Mouse (Mus musculus) midbrain, postnatal 0 days (tissue): Measurements from ENCODE around the gene Prkce. TPM values are rescaled to one million over a fixed set of nuclear protein-coding genes. Genes with fewer than 3 reads are reported as not detected.

Experiments used
- ATAC-seq: fragments of 200-750 bp; cut with Nextera tagmentation; 2 replicates; pipeline ENCODE4 v1.8.0; 2017; ENCODE audit warnings: moderate number of reproducible peaks, mild to moderate bottlenecking, moderate TSS enrichment, moderate library complexity; ENCODE audit not compliant: low FRiP score
- DNase-seq: peaks from one replicate; pipeline ENCODE4 v3.0.0-alpha.2; 2015; ENCODE audit warnings: low spot score
- H3K27ac ChIP-seq: fragments of 300-500 bp; sonication (generic); 2 replicates; pipeline ENCODE4 v1.5.1; 2014; ENCODE audit warnings: low read depth, mild to moderate bottlenecking, low read length, mixed read lengths
- H3K27me3 ChIP-seq: fragments of 300-500 bp; sonication (generic); 2 replicates; pipeline ENCODE4 v1.6.1; 2014; ENCODE audit warnings: low read length, control low read depth, mixed read lengths; ENCODE audit not compliant: insufficient read depth
- H3K36me3 ChIP-seq: fragments of 300-500 bp; sonication (generic); 2 replicates; pipeline ENCODE4 v1.6.1; 2014; ENCODE audit warnings: low read length, control low read depth, mixed read lengths; ENCODE audit not compliant: insufficient read depth
- H3K4me1 ChIP-seq: fragments of 300-500 bp; sonication (generic); 2 replicates; pipeline ENCODE4 v1.6.1; 2014; ENCODE audit warnings: mild to moderate bottlenecking, control low read depth, antibody characterized with exemption, low read length, mixed read lengths; ENCODE audit not compliant: insufficient read depth
- H3K4me2 ChIP-seq: fragments of 300-500 bp; sonication (generic); 2 replicates; pipeline ENCODE4 v1.6.1; 2014; ENCODE audit warnings: low read depth, mild to moderate bottlenecking, low read length, mixed read lengths; ENCODE audit not compliant: poor library complexity, severe bottlenecking
- H3K4me3 ChIP-seq: fragments of 300-500 bp; sonication (generic); 2 replicates; pipeline ENCODE4 v1.5.1; 2014; ENCODE audit warnings: low read depth, mild to moderate bottlenecking, low read length, moderate library complexity
- H3K9ac ChIP-seq: fragments of 300-500 bp; sonication (generic); replicated peaks from 2 replicates; pipeline ENCODE4 v1.6.1; 2014; ENCODE audit warnings: mild to moderate bottlenecking, low read length, moderate library complexity, mixed read lengths; ENCODE audit not compliant: poor library complexity, severe bottlenecking
- H3K9me3 ChIP-seq: fragments of 300-500 bp; sonication (generic); 2 replicates; pipeline ENCODE4 v1.6.1; 2016; ENCODE audit warnings: low read length, control low read depth
- CTCF ChIP-seq: IDR thresholded peaks from 2 replicates; pipeline ENCODE4 v1.5.1; 2016; ENCODE audit warnings: antibody characterized with exemption, mild to moderate bottlenecking
- WGBS: fragments of 180-500 bp; shearing (Covaris S2); extraction: QIAGEN DNeasy Blood & Tissue Kit; methylation state at CpG from one replicate; pipeline ENCODE4 v1.1.7; 2014; 5-methylcytosine and 5-hydroxymethylcytosine counted together
- polyA plus RNA-seq: library from polyadenylated mRNA; unstranded; fragments of >200 nt; fragmentation: Nextera tagmentation; extraction: Ambion mirVana; gene quantifications from 2 replicates; pipeline ENCODE4 v1.2.1, GENCODE M21; 2015
- total RNA-seq: library from RNA; depleted of rRNA; stranded (reverse); fragments of >200 nt; gene quantifications from 2 replicates; pipeline ENCODE4 v1.2.3, GENCODE M21; 2014

The Prkce gene
- total and polyA plus RNA-seq, 2 experiments from 2014 or later = 61.0 to 64.5 TPM

DNA sequence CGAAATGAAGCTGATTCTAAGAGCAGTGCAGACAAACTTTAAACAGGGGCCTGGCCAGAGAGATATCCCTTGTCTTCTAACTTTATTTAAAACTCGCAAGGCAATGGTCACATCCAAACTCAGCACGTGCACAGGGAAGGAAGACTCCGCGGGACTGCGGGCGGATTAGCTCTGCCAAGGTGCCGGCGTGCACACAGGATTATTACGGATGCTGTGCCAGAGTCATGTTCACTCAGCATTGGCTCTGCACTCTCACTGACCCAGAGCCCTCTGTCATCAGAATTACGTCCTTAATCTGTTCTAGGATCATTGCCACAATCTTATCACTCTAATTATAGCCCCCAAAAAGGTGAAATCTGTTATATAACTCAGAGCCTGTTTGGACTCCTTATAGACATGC, 353.7 kb downstream of the Prkce start:
- Histone ChIP-seq H3K4me3 (no peak overlapping the region), H3K4me1 (no peaks in the 10 kb centered on the region), H3K27ac (no peak overlapping the region), H3K27me3 (no peaks in the 10 kb centered on the region), H3K9me3 (no peaks in the 10 kb centered on the region), H3K36me3 (no peaks in the 10 kb centered on the region), H3K9ac (no peak overlapping the region), H3K4me2 (no peak overlapping the region)
- 82% methylated on average over 11 of the region's 11 CpGs for WGBS
- no peak for TF ChIP-seq CTCF
- no peak for DNase-seq
- no peak for ATAC-seq

DNA sequence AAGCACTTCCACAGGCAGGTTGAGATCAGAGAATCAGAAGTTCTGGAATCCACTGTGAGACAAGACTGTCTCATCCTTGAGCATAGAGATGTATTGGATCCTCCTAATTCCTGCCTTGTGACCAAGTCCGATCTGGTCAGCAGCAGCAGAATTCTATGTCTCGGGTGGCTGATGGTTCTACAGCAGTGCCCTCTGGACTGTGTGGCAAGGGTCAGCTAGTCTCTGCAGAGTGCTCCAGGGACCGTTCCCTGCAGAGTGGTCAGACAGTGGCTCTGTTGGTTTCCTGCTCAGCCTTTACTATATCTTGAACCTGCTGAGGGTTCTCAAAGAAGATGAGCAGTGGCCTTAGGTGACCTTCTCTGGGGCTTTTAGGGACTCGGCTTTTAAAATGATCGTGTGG, 355.1 kb downstream of the Prkce start:
- Histone ChIP-seq H3K27me3 (no peaks in the 10 kb centered on the region), H3K36me3 (no peaks in the 10 kb centered on the region), H3K4me3 (no peak overlapping the region), H3K9ac (no peak overlapping the region), H3K4me2 (no peak overlapping the region), H3K4me1 (no peaks in the 10 kb centered on the region), H3K9me3 (no peaks in the 10 kb centered on the region), H3K27ac (no peak overlapping the region)
- ATAC-seq (no peak), DNase-seq (no peak)
- WGBS = 94% methylated on average over 5 of the region's 5 CpGs
- TF ChIP-seq CTCF = no peak

DNA sequence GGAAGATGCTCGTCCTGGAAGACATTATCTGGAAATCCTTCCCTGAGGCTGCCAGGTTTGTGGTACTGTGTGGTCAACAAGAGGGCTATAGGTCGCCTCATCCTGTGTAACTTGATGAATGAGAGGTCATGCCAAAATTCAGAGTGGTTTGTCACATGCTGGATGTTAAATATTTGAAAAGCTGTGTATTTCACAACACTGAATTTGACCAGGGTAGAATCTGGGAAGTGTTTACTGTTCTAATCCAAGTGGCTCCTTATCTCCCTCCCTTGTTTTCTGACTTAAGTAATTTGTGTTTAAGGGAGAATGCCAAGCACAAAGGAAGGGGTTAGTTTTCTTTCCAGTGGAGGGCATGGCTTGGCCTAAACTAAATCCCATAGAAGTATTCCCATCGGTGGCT, 355.8 kb downstream of the Prkce start:
- Histone ChIP-seq H3K9ac (no peak overlapping the region), H3K9me3 (no peaks in the 10 kb centered on the region), H3K4me2 (no peak overlapping the region), H3K4me1 (no peaks in the 10 kb centered on the region), H3K27me3 (no peaks in the 10 kb centered on the region), H3K36me3 (no peaks in the 10 kb centered on the region), H3K4me3 (no peak overlapping the region), H3K27ac (no peak overlapping the region)
- no peak for TF ChIP-seq CTCF
- no peak for DNase-seq
- WGBS = 79% methylated on average over 3 of the region's 3 CpGs
- no peak for ATAC-seq

DNA sequence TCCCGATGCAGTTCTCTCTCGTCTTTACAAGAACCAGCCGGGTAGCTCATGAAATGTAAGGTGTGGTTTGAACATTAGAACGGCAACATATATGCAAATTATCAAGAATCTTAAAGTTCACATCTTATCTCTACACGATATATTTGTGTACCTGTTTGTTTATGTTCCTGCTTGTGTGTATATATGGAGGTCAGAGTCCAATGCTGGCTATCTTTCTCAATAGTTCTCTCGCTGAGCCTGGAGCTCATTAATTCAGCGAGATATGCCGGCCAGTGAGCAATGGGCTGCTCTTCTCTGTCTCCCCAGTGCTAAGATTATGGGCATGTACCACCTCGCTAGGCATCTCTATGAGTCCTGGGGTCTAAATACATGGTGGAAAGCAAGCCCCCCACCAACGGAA, 356.3 kb downstream of the Prkce start:
- Histone ChIP-seq H3K27ac (no peak overlapping the region), H3K9me3 (no peaks in the 10 kb centered on the region), H3K4me1 (no peaks in the 10 kb centered on the region), H3K4me3 (no peak overlapping the region), H3K27me3 (no peaks in the 10 kb centered on the region), H3K4me2 (no peak overlapping the region), H3K36me3 (no peaks in the 10 kb centered on the region), H3K9ac (no peak overlapping the region)
- WGBS = 94% methylated on average over 10 of the region's 10 CpGs
- no peak for ATAC-seq
- TF ChIP-seq CTCF = no peak
- no peak for DNase-seq

DNA sequence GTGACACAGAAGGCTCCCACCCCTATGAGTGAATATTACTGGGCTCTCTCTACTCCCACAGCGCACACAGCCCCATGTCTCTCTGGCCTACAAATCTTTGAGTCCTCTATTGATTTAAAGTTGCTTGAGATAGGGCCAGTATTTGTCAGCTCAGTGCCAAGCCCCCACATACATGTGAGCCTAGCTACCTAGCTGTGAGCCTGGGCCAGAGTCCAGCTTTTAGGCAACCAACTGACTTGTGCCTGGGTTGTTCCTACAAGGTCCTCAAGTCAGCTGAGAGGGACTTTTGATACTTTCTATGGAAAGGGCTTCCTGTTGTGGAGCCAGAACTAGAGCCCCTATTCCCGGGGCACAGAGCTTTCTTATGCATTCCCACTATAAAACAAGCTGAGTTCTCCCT, 357.5 kb downstream of the Prkce start:
- ATAC-seq (no peak), DNase-seq (no peak)
- WGBS = 95% methylated on average over 2 of the region's 2 CpGs
- Histone ChIP-seq H3K27ac (no peak overlapping the region), H3K4me1 (no peaks in the 10 kb centered on the region), H3K36me3 (no peaks in the 10 kb centered on the region), H3K4me3 (no peak overlapping the region), H3K27me3 (no peaks in the 10 kb centered on the region), H3K9me3 (no peaks in the 10 kb centered on the region), H3K4me2 (no peak overlapping the region), H3K9ac (no peak overlapping the region)
- TF ChIP-seq CTCF = no peak

DNA sequence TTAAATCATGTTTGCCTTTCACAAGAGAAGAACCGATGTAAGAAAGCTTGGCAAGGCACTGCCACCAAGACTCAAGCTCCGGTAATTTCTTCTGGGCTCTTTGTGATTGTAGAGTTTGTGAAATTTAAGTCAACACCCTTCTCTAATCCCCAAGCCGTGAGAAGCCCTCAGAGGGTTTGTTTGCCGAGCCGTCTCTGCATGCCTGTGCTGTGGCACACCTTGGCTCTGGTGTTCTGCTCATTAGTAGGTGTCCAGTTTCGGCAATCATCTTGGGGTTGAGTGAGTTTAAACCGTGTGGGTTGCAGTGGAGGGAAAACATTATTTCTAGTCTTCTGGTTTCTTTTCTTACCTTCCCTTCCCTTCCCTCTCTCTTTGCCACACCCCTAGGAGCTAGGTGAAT, 358.4 kb downstream of the Prkce start:
- no peak overlapping the region for H3K27ac ChIP-seq
- no peak overlapping the region for H3K4me2 ChIP-seq
- no peaks in the 10 kb centered on the region for H3K9me3 ChIP-seq
- DNase-seq (no peak), ATAC-seq (no peak)
- H3K9ac ChIP-seq = no peak overlapping the region
- WGBS = 89% methylated on average over 7 of the region's 7 CpGs
- H3K4me3 ChIP-seq = no peak overlapping the region
- no peaks in the 10 kb centered on the region for H3K36me3 ChIP-seq
- no peak for TF ChIP-seq CTCF
- H3K27me3 ChIP-seq = no peaks in the 10 kb centered on the region
- H3K4me1 ChIP-seq = no peaks in the 10 kb centered on the region

DNA sequence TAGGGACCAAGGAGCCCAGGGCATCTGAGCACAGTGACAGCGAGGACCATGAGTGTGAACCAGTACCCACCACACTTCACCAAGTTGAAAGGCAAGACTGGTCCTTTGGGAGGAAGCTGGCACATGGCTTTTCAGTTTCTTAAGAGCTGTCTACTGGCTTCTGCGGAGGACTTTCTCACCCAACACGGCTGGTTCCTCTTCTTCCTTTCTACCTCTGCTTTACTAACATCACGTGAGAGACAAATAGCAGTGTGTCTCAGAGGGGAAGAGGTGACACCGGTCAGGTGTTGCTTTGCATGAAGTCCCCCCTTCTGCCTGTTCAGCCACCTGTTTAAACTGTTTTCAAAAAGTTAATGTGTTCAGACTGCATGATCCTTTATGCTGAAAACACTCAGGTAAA, 359.7 kb downstream of the Prkce start:
- DNase-seq = no peak
- Histone ChIP-seq H3K27ac (no peak overlapping the region), H3K4me1 (no peaks in the 10 kb centered on the region), H3K4me3 (no peak overlapping the region), H3K9me3 (no peaks in the 10 kb centered on the region), H3K4me2 (no peak overlapping the region), H3K36me3 (no peaks in the 10 kb centered on the region), H3K9ac (no peak overlapping the region), H3K27me3 (no peaks in the 10 kb centered on the region)
- WGBS = 94% methylated on average over 5 of the region's 5 CpGs
- no peak for ATAC-seq
- no peak for TF ChIP-seq CTCF
